Mouse (Mus musculus): ENCODE results near the gene Epha4. TPM values are rescaled to one million over a fixed set of nuclear protein-coding genes. Genes with fewer than 3 reads are reported as not detected.
A peak's percentile ranks its signal among the peaks of the same experiment; 100 is the strongest.

Gene Epha4
- total RNA-seq, 1 experiment from 2014 or later, result 15.1 TPM

DNA sequence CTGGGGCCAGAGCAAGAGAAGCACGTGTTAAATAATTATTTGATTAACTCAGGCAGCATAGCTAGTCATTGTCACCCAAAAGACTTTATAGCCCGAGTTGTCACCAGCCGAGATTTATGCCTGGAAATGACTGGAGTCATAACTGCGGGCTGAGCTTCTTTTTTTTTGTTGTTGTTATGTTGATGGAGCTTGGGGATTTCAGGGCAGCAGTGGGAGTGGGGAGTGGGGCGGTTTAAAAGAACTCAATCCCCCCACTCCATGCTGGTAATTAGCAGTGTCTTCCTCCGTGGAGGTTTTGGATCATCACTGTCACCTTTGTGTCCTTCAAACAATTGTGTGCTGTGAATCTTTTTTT, 57.5 kb downstream of the Epha4 start:
- ATAC-seq (replicated peaks; ENCODE audit: insufficient number of reproducible peaks, low FRiP score, low TSS enrichment, poor library complexity, severe bottlenecking), result no peak

DNA sequence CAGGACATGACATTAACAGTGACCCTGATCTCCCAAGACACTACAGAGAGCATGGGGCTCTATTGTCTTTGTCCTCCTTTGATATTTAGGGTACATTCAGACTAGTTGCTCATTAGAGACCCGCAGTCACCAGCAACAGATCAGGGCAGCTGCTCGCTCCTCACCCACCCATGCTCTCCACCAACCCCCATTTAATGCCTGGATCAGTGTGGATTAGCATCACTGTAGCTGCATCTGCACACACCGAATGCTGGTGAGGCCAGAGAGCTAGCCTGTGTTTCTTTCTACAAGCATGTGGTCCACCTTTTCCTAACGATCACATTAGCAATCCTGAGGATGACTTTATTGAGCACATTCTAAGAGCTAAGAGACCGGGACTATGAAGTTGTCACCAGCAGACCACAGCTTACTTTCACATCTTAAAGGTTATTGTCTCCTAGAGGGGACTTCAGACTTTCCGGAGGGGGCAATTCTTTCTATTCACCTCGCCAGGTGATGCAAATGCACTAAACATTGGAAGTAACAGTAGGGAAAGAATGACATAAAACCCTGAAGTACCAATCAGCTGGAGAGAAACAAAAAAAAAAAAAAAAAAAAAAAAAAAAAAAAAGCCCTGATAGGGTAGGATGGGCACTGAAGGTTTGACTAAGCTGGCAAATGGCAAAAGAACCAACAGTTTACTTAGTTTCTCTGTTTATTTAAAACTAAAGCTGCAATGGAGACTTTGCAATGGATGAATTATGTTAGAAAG, 58.0 kb downstream of the Epha4 start:
- ATAC-seq (replicated peaks; ENCODE audit: insufficient number of reproducible peaks, low FRiP score, low TSS enrichment, poor library complexity, severe bottlenecking), result no peak

DNA sequence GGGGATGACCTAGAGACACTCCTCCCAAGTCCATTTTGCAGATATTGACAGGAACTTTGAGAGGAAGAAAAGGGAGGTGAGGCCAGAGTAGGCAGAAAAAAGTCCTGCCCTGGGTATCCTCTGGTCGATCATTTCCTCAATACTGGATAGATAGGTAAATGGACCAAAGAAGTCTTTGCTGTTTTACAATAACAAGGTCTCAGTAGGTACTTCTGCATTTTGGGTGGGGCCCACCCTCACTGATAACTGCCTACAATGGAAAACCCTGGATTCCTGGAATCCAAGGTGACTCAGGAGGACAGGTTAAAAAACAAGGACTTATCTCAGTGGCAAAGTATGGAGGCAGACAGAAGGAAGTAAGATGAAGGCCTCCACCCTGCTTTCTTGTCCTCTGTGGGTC, 61.1 kb downstream of the Epha4 start:
- no peak for ATAC-seq (replicated peaks; ENCODE audit: insufficient number of reproducible peaks, low FRiP score, low TSS enrichment, poor library complexity, severe bottlenecking)

DNA sequence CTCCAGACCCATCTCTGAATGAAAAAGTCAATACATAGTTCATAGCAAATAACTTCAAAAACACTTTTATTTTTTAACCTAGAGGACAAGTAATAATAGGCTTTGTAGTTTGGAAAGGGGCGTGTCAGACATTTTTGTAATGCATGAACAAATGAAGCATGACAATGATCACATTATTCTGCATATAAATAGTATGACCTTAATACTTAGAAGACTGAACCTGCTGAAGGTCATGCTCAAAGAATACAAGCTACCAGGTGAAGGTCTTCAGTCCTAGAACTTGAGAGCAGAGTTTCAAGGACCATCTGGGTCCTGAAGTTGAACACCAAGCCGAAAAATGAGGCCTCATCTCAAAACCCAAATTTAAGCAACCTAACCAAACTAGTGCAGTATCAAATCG, 62.2 kb downstream of the Epha4 start:
- no peak for ATAC-seq (replicated peaks; ENCODE audit: insufficient number of reproducible peaks, low FRiP score, low TSS enrichment, poor library complexity, severe bottlenecking)

DNA sequence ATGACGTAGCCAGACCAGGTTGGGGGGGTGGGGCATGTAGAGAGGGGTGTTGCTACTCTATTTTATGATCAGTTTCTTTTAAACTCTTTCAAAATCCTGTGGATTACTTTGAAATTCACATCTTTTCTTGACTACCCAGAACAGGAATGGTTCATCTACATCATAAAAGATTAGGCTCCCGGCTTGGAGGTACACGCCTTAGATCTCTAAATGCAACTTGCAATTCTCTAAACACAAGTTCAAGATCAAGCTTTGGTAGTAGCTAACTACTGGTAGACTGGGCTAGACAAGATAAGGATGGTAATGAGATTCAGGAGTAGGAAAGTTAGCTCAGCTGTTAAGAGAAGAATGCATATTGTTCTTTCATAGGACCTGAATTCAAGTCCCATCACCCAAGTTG, 63.3 kb downstream of the Epha4 start:
- no peak for ATAC-seq (replicated peaks; ENCODE audit: insufficient number of reproducible peaks, low FRiP score, low TSS enrichment, poor library complexity, severe bottlenecking)

DNA sequence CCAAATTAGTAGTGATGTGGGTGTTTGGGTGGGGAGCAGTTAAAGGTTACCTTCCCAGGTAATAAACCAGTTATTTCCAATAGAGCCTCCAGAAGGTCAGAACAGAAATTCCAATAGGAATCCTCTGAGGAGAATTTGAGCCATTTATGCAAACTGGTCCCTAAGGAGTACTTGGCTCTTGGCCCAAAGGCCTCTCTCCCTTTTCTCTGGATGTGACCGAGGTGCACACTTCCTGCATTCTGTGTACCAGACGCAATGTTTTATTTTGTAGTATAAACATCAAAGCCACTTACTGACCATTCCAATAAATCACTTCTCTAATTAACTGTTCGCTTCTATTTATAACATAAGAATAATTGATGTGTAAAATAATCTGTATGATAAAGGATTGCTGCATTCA, 64.7 kb downstream of the Epha4 start:
- ATAC-seq (replicated peaks; ENCODE audit: insufficient number of reproducible peaks, low FRiP score, low TSS enrichment, poor library complexity, severe bottlenecking), result no peak

DNA sequence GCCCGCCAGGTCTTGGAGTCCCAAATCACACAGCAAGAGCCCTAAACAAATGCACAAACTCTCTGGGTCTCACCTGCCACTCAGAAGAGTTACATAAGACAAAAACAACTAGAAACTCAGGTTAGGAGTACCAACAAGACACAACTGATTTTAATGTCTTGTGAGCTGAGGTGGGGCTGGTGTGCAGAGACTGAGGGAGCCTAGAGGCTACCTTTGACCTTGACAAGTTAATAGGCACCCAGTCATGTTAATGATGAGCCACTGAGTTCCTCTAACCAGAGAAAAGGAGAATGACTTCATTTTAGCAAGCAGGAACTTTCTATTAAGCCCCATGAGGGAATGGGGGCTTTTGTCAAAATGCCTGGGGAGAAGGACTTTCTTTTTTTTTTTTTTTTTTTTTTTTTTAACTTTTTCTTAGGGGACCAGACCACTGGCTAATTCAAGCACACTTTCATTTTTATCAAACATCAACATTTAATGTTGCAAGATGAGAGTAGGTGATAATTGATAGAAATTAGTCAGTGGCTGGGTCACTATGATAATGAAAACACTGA, 67.8 kb downstream of the Epha4 start:
- no peak for ATAC-seq (replicated peaks; ENCODE audit: insufficient number of reproducible peaks, low FRiP score, low TSS enrichment, poor library complexity, severe bottlenecking)

DNA sequence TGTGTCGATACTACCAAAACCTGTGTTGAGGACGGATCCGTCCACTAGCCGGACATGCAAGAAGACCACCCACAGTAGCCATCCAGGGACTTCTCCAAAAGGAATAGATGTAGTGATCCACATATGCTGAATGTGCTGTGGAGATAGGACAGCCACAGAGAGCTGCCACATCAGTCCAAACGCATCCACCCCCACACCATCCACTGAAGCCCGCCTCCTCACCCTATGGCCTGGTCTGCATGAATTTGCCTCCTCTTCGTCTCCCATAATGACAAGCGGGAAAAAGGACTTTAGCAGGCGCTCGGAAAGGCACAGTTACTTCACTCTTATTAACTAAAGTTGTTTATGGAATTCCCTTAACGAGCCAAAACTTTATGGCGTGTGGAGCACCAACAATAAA, 68.5 kb downstream of the Epha4 start:
- ATAC-seq (replicated peaks; ENCODE audit: insufficient number of reproducible peaks, low FRiP score, low TSS enrichment, poor library complexity, severe bottlenecking), result no peak

DNA sequence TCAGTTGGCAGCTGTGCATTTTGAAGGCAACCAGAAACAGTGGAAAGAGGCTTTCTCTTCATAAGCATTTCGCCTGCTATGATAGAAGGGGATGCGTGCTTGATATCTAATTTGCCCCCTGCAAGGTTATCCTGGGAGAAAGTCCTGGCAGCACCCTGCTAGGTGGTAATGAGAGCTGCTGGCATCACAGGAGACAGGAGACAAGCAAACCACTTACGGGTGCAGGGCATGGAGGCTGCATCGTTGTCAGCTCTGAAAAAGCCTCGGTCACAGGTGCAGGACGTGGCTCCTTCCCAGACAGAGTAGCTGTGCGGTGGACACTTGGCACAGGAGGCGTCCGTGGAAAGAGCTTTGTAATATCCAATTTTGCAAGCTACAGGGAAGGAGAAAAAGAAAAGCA, 70.2 kb downstream of the Epha4 start:
- no peak for ATAC-seq (replicated peaks; ENCODE audit: insufficient number of reproducible peaks, low FRiP score, low TSS enrichment, poor library complexity, severe bottlenecking)

DNA sequence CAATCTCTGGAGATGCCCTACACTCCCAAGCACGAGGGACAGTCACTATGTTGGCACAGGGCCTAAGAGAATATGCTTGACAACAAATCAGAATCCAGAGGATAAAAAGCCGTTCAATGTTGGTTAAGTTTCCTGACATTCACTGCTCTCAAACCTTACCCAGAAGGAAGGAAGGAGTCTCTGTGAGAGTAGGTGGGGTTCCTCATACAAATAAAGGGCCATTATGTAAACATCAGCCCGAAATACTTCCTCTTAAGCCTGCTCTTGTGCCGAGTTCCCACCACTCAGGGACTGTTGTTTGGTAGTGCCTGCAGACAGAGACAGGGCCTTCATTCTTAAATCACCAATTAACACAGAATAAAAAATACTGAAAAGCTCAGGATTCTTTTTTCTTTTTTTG, 72.9 kb downstream of the Epha4 start:
- ATAC-seq (replicated peaks; ENCODE audit: insufficient number of reproducible peaks, low FRiP score, low TSS enrichment, poor library complexity, severe bottlenecking), result peak; percentile 62; the same call in 1 of the 2 replicates

DNA sequence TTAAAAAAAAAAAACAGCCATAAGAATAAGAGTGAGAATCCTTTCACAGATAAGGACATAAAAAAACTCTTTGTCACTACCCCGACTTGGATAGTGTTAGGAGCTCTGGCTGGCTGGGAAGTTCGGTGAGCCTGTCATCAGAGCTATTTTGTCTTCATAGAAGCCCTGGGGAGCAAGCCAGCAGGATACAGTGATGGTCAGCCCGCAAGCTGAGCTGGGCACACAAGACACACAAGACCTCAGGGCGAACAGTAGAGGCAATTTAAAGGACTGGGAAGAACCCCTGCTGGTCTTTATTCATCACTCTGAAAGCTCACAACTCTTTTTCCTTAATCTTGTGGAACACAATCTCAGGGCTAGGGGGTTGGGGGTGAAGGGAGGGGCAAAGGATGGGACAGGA, 73.5 kb downstream of the Epha4 start:
- no peak for ATAC-seq (replicated peaks; ENCODE audit: insufficient number of reproducible peaks, low FRiP score, low TSS enrichment, poor library complexity, severe bottlenecking)

DNA sequence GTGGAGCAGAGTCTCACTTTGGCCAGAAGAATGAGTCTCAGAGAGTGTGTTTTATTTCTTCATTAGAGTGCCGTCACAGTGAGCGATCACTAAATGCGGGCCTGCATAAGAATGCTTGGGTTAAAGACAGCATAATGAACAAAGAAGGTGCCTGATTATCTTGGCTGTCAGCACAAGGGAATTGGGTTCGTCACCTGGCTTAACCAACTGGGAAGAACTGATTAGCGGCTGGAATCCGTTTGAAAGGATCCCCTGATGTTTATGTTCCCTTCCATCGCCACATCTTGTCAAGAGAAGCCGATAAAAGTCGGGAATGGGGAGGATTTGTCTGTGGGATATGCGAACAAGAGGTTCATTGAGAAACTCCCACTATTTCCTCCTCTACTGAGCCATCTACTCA, 74.4 kb downstream of the Epha4 start:
- no peak for ATAC-seq (replicated peaks; ENCODE audit: insufficient number of reproducible peaks, low FRiP score, low TSS enrichment, poor library complexity, severe bottlenecking)

DNA sequence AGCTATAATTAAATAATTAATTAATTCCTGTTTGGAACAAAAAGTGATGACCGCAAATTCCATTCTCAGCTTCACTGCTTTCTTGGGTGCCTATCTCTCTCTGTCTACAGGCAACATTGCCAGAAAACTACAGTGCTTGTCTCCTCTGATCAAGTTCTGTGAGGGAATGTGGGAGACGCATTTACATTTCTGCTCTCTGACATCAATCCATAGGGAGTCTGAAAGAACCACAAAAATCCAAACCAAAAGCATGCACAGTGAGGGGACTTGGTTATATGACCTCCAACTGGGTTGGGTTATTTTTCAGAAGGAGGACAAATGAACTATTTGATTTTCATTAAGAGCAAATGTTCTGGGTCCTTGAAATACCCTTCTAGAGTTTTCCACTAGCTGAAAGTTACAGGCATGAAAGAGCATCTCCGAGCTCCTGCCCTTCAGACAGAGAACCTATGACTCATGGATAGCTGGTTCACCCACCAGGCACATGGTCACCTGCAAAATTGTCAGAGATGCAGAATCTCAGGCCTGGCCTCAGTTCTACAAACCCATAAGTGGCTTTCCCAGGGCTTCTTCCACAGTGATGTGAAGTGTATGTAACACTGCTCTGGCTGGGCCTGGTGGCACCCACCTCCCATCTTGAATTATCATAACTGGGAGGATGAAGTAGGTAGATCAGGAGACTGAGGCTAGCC, 75.4 kb downstream of the Epha4 start:
- no peak for ATAC-seq (replicated peaks; ENCODE audit: insufficient number of reproducible peaks, low FRiP score, low TSS enrichment, poor library complexity, severe bottlenecking)

DNA sequence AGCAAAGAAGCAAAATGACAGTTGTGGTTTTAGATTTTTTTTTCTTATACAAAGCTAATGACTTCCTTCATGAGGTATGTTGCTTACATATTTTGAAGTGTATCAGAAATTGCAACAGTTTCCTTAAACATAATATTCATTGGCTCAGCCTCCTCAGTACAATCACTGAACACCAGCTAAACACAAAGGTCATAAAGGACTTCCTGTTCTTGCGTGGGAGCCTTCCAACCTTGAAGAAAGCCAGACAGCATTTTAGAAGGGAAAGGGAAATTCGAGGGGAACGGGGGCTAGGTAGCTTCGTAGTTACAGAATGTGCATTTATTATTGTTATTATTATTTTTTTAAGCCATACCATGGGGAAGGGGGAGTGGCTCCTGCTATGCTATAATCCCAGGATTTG, 76.2 kb downstream of the Epha4 start:
- ATAC-seq (replicated peaks; ENCODE audit: insufficient number of reproducible peaks, low FRiP score, low TSS enrichment, poor library complexity, severe bottlenecking), result peak; percentile 72

DNA sequence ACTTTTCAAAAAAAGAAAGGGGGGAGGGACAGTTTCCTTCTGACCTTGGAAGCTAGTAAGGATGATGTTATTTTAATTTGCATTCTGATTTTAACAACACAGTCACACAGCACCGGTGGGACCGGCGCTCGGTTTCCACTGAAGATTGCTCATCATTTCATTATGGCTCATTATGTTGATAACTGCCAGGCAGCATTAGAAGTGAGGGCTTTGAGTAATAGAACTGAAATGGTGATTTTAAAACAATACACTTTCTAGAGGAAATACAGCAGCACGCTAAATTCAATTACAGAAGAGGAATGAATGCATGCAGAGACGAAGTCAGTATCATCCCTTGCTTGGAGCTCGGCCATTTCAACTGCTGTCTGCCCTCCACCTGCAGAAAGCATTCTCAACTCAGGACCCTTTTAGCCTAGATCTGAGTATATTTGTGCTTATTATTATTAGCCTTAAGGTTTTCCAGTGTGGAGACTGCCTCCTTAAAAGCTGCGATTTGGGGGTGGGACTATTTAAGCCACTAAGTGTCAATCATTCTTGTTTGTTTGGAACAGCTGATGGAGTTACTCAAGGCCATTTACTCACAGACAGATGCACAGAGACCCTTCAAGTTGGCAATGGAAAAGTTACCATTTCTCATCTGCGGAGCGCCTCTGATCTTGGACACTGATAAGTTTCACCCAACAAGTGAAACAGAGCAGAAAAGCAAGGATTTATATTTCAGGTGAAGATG, 76.8 kb downstream of the Epha4 start:
- ATAC-seq (replicated peaks; ENCODE audit: insufficient number of reproducible peaks, low FRiP score, low TSS enrichment, poor library complexity, severe bottlenecking), result no peak

DNA sequence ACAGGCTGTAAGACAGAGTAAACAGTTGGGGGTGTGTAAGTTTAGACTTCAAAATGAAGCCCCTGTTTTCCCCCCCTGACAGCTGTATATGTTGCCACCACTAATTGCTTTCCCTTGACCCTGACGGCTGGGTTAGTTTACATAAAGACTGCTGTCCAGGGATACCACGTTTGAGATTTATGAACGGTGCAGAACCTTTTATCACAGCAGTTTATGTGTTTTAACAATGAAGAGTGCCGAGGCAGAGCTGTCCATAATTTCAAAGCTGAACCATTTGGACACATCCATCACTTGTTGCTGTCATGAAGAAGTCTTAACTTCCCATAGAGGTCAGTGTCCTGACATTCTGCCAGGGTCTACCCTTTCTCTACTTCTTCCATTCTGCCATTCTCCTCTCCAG, 79.8 kb downstream of the Epha4 start:
- ATAC-seq (replicated peaks; ENCODE audit: insufficient number of reproducible peaks, low FRiP score, low TSS enrichment, poor library complexity, severe bottlenecking), result no peak

DNA sequence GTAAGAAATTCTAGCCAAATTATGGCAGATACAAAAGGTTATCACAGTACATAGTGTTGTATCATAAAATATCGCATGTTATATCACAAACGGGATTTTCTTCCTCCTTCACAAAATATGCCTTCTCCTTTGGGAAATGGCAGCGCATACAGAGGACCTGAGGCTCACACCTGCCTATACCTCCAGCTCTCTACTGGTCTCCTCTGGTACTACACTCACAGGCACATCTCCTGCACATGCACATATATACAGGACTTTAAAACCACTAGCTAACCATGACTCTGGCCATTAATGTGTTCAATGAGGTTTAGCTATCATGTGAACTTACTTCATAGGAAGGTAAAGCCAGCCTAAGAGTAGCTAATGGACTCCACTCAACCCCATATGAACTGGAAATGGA, 81.7 kb downstream of the Epha4 start:
- ATAC-seq (replicated peaks; ENCODE audit: insufficient number of reproducible peaks, low FRiP score, low TSS enrichment, poor library complexity, severe bottlenecking), result no peak

DNA sequence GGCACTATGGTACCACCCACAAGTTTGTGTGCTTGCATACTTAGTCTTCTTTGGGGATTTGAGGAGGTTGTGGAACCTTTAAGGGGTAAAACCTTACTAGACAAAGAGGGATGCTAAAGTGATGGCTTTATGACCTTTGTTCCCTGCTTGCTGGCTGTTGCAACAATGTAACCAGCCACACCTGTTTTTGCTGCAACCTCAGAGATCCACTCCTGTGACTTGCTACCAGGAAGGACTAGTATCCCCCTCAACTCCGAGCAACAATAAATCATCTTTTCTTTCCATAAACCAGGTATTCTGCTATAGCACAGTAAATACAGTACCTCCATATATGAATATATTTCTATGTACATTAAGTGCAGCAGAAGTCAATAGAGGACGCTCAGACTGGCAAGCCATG, 82.4 kb downstream of the Epha4 start:
- ATAC-seq (replicated peaks; ENCODE audit: insufficient number of reproducible peaks, low FRiP score, low TSS enrichment, poor library complexity, severe bottlenecking), result no peak

DNA sequence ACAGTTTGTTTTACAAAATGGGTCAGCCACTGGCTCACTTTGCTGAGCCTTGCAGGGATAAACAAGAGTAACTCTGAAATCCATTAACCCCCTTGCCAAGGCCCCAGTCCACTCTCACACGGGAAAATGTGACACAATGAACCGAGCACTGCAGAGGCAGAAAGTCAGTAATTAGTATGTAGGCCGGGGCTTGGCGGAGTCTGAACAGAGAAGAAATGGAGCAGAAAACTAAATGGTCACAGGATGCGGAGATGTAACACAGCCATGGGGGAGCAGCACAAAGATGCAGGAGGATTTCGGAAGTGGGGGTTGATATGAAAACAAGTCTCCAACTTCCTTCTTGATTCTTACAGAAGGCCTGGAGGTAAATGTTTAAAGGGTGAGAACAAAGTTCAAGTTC, 85.7 kb downstream of the Epha4 start:
- ATAC-seq (replicated peaks; ENCODE audit: insufficient number of reproducible peaks, low FRiP score, low TSS enrichment, poor library complexity, severe bottlenecking), result no peak

DNA sequence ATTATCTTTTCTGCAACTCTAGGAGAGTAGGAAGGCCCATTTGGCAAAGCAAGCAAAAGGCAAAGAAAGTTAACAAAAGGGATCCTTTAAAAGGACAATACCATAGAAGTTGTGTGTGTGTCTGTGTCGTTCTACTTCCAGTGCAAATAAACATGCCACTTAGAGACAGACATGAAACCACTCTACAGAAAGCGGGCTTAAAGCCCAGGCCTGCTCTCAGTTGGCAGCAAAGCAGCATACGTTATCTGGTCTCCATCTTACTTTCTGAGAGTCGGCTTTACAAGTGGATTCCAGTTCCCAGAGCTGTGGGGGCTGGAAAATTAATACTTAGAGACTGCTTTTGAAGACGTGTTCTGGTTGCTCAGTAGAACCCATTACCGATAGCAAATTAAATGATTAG, 87.9 kb downstream of the Epha4 start:
- ATAC-seq (replicated peaks; ENCODE audit: insufficient number of reproducible peaks, low FRiP score, low TSS enrichment, poor library complexity, severe bottlenecking), result no peak
